ENCODE assay signal across 11 mouse cellular contexts in the genomic region with DNA sequence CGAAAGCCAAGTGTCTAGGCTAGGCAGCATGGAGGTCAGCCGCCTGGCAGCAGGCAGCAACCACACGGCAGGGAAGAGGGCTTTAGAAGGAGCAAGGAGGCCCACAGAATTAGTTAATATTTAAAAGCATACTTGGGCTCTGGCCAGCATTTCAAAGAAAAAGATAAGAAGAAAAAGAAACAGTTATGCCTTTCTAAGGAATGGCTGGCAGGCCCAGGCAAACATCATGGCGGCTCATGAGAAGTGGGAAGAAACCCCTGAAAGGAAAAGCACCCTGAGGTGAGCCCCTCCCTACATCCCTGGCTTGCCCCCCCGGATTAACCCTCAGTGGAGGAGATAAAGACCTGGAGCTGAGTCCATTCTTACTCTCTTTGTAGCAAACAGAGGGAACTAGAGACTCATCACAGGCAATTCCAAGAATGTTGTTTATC. TPM values are rescaled to one million over a fixed set of nuclear protein-coding genes. Genes with fewer than 3 reads are reported as not detected.
A peak's percentile ranks its signal among the peaks of the same experiment; 100 is the strongest.
DNase-seq lines count a peak whose midpoint lies in the region; TF ChIP-seq lines count a peak whose summit lies in the region.
"Had no signal": no experiment of that assay in that cellular context is flagged by ENCODE, and none has a peak within 500 bp of the region (broad histone marks: within the 10 kb centered on the region; RNA-seq: fewer than 3 reads in every experiment).

No protein-coding gene starts in this region.

- DNase-seq in gastrocnemius, adult 2 months = no peak
- no peak for DNase-seq in gastrocnemius, postnatal 4 days (ENCODE audit: low spot score in 2 of 2)
- DNase-seq in urinary bladder, postnatal 14 days (ENCODE audit: low spot score) = peak; percentile 28
- no peak for DNase-seq in urinary bladder, postnatal 25 days (ENCODE audit: low spot score)
- peak; percentile 51 for DNase-seq in lung, postnatal 10 days
- no peak for DNase-seq in left cerebral cortex, postnatal 4 days
- DNase-seq in cerebellum, adult 9-11 months = no peak
- no peak for DNase-seq in thymus, postnatal 4 days

- no peak overlapping the region for H3K4me3 ChIP-seq in gastrocnemius, adult 2 months
- H3K4me3 ChIP-seq: forebrain, embryonic 15.5 days; midbrain, embryonic 12.5 days; neural tube, embryonic 15.5 days had no signal

- TF ChIP-seq CTCF in gastrocnemius, adult 2 months (IDR thresholded peaks at IDR 0.05) = no peak

- H3K27ac ChIP-seq in gastrocnemius, adult 2 months = peak overlapping the region; percentile 68
- H3K27ac ChIP-seq: forebrain, embryonic 15.5 days; midbrain, embryonic 12.5 days; neural tube, embryonic 15.5 days had no signal

- intact Hi-C loops in gastrocnemius, adult 2 months (cut with DNase I) = no loop called here
- intact Hi-C loops in left cerebral cortex, postnatal 4 days (cut with DNase I) = loop anchor here (10.0 kb wide), 2 partner anchors 76 to 166 kb away; no protein-coding TSS in a partner anchor

RNA-seq across cellular contexts. Expression of gene Parn, which starts 57.0 kb away (rescaled TPM):
- total RNA-seq in gastrocnemius, adult 2 months (2021) = 1 to 10 TPM; 7.8 to 7.9 TPM
- total RNA-seq in gastrocnemius, postnatal 4 days (2021) = 10 to 100 TPM; 17.5 to 19.9 TPM
- 10 to 100 TPM; 32.4 to 37.4 TPM for total RNA-seq in left cerebral cortex, postnatal 4 days (2021)

Comparison
In these comparisons a context has a peak if more than half of its experiments do, and no peak if none do; other contexts are left out.
1. DNase-seq: peak in urinary bladder, postnatal 14 days (single experiment) and lung, postnatal 10 days (single experiment); none in gastrocnemius, adult 2 months (single experiment), gastrocnemius, postnatal 4 days (0 of 2), urinary bladder, postnatal 25 days (single experiment), left cerebral cortex, postnatal 4 days (single experiment), cerebellum, adult 9-11 months (single experiment) and thymus, postnatal 4 days (single experiment).